Mouse (Mus musculus): Measurements from ENCODE around the gene Slc22a18. TPM values are rescaled to one million over a fixed set of nuclear protein-coding genes. Genes with fewer than 3 reads are reported as not detected.

The Slc22a18 gene
- polyA plus RNA-seq, 1 experiment from 2014 or later, result 8.7 TPM

DNA sequence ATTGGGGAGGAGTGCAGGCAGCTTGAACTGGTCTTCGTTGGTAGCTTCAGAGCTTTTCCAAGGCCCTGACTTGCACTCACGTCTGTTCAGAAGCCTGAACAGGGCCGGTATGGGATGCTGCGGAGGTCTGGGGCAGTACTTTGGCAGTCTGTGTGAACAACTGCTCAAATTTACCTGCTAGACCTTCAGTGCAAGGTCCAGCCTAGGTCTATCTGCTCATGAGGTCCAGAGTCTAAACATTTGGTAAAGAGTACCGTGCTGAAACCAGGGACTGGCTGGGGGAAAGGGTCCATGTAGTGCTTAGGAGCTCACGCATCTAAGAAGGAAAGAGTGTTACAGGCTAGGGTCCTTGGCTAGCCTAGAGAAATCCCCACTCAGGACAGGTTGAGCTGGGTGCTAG, 16.2 kb downstream of the Slc22a18 start:
- Histone ChIP-seq H3K9ac (ENCODE audit: low read length) (no peak overlapping the region), H3K36me3 (ENCODE audit: control insufficient read depth, insufficient read depth, low read length) (no peaks in the 10 kb centered on the region), H3K27me3 (replicated peaks; ENCODE audit: control insufficient read depth, insufficient read depth, low read length) (no peaks in the 10 kb centered on the region), H3K9me3 (ENCODE audit: control insufficient read depth, low read length) (no peaks in the 10 kb centered on the region), H3K4me2 (ENCODE audit: low read length) (no peak overlapping the region), H3K4me3 (ENCODE audit: low read depth, low read length) (no peak overlapping the region), H3K4me1 (replicated peaks; ENCODE audit: control insufficient read depth, insufficient read depth, low read length) (no peaks in the 10 kb centered on the region), H3K27ac (ENCODE audit: low read depth) (no peak overlapping the region)
- ATAC-seq (replicated peaks; ENCODE audit: low FRiP score, low TSS enrichment, low read depth) (no peak), DNase-seq (ENCODE audit: low spot score) (no peak)
- WGBS, result 82% methylated on average over 6 of the region's 6 CpGs

DNA sequence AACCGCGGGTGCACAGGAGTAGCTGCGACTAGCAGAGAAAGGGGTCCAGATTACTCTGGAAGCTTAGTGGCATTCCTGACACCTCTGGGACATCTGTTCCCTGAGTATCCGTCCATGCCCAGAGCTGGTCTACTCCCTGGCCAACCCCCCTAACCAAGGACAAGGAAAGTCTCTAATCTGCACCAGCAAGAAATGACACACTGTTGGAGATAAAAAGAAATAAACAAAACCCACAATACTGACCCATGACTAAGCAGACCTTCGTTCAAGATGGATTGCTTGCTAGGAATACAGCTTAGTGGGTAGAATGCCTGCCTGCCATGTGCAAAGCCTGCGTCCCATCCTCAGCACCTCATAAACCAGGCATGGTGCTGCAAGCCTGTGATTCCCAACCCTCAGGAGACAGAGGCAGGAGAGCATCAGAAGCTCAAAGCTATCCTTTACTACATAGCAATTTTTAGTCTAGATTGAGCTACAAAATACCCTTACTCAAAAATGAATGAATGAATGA, 20.1 kb downstream of the Slc22a18 start:
- H3K4me2 ChIP-seq (ENCODE audit: low read length), result no peak overlapping the region
- WGBS, result 77% methylated on average over 6 of the region's 6 CpGs
- ATAC-seq (replicated peaks; ENCODE audit: low FRiP score, low TSS enrichment, low read depth) (no peak), DNase-seq (ENCODE audit: low spot score) (no peak)
- no peaks in the 10 kb centered on the region for H3K4me1 ChIP-seq (replicated peaks; ENCODE audit: control insufficient read depth, insufficient read depth, low read length)
- no peak overlapping the region for H3K9ac ChIP-seq (ENCODE audit: low read length)
- no peaks in the 10 kb centered on the region for H3K9me3 ChIP-seq (ENCODE audit: control insufficient read depth, low read length)
- H3K4me3 ChIP-seq (ENCODE audit: low read depth, low read length), result no peak overlapping the region
- H3K27me3 ChIP-seq (replicated peaks; ENCODE audit: control insufficient read depth, insufficient read depth, low read length), result no peaks in the 10 kb centered on the region
- no peak overlapping the region for H3K27ac ChIP-seq (ENCODE audit: low read depth)
- no peaks in the 10 kb centered on the region for H3K36me3 ChIP-seq (ENCODE audit: control insufficient read depth, insufficient read depth, low read length)

DNA sequence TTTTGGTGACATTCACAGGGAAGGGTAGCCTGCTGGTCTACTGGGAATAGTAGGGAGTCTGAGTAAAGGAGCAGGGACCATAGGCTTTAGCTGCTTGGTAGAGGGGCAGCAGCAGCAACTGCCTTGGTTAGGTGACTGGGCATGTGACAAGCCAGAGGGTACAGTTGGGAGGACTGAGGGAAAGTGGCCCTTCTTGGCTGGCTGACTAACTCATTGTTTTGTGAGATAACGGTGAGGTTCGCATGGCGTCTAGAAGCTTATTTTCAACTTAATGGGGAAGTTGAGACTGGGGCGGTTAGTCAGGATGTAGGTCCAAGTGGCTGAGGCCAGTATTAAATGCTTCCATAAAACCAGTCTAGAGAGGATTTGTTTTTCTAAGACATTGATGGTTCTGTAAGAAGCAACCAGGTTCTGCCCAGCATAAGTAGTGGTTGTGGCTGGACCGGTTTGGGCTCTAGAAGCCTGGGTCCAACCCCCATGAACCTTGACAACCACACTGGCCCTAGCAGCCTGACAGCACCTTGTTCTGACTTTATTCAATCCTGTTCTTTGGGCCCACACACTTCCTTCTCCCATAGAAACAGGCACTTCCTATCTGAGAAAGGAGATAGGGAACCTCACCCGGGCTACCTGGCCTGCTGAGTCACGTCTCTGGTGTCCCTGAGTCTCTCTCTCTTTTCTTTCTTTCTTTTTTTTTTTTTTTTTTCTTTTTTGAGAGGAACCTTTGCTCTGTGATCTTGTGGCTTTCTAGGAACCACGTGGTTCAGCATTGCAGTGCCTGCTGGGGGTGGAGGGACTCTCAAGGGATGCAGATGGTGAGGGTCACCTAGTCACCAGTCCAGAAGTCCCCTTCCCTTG, 21.8 kb downstream of the Slc22a18 start:
- Histone ChIP-seq H3K27ac (ENCODE audit: low read depth) (no peak overlapping the region), H3K4me1 (replicated peaks; ENCODE audit: control insufficient read depth, insufficient read depth, low read length) (no peaks in the 10 kb centered on the region), H3K4me2 (ENCODE audit: low read length) (no peak overlapping the region), H3K36me3 (ENCODE audit: control insufficient read depth, insufficient read depth, low read length) (no peaks in the 10 kb centered on the region), H3K4me3 (ENCODE audit: low read depth, low read length) (no peak overlapping the region), H3K9me3 (ENCODE audit: control insufficient read depth, low read length) (no peaks in the 10 kb centered on the region), H3K27me3 (replicated peaks; ENCODE audit: control insufficient read depth, insufficient read depth, low read length) (peaks cover 4% of the 10 kb centered on the region), H3K9ac (ENCODE audit: low read length) (no peak overlapping the region)
- DNase-seq (ENCODE audit: low spot score) (no peak), ATAC-seq (replicated peaks; ENCODE audit: low FRiP score, low TSS enrichment, low read depth) (no peak)
- WGBS, result 71% methylated on average over 8 of the region's 8 CpGs

DNA sequence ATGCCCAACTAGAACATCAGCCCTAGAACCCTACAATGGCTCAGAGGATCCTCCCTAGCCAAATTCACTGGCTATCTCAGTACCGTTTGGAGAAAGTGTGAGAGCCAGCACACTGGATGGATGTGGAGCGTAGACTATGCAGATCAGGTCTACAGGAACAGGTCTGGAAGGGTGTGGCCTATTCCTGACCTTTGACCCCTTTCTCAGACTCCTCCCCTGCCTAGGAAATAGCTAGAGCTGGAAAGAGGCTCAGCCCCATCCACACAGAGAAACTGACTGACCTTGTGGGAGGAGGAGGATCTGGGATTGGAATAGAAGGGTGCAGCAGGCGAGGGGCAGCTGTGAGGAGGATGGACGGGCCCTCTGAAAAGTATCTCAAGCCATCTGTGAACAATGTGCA, 25.0 kb downstream of the Slc22a18 start:
- H3K9ac ChIP-seq (ENCODE audit: low read length), result no peak overlapping the region
- no peaks in the 10 kb centered on the region for H3K36me3 ChIP-seq (ENCODE audit: control insufficient read depth, insufficient read depth, low read length)
- no peak overlapping the region for H3K4me2 ChIP-seq (ENCODE audit: low read length)
- no peaks in the 10 kb centered on the region for H3K9me3 ChIP-seq (ENCODE audit: control insufficient read depth, low read length)
- no peak overlapping the region for H3K27ac ChIP-seq (ENCODE audit: low read depth)
- no peak overlapping the region for H3K4me3 ChIP-seq (ENCODE audit: low read depth, low read length)
- peaks cover 33% of the 10 kb centered on the region for H3K27me3 ChIP-seq (replicated peaks; ENCODE audit: control insufficient read depth, insufficient read depth, low read length)
- ATAC-seq (replicated peaks; ENCODE audit: low FRiP score, low TSS enrichment, low read depth), result no peak
- WGBS, result 89% methylated on average over 4 of the region's 4 CpGs
- DNase-seq (ENCODE audit: low spot score), result no peak
- peaks cover 5% of the 10 kb centered on the region for H3K4me1 ChIP-seq (replicated peaks; ENCODE audit: control insufficient read depth, insufficient read depth, low read length)

DNA sequence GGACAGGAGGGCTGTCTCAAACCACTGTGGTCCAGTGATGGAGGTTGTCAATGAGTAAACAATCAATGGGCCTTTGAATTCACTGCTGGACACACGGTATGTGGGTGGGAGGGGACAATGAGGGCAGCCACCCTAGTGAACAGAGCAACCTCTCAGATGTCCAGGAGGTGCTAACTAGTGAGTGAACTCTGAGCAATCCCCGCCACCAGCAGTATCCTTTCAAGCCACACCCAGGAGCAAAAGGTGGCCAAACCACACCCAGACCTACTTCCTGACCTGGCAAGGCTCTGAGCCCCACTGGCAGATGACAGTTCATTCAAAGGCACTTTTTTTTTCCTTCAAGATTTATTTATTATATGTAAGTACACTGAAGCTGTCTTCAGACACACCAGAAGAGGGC, 27.4 kb downstream of the Slc22a18 start:
- Histone ChIP-seq H3K27me3 (replicated peaks; ENCODE audit: control insufficient read depth, insufficient read depth, low read length) (peaks cover 46% of the 10 kb centered on the region), H3K4me1 (replicated peaks; ENCODE audit: control insufficient read depth, insufficient read depth, low read length) (peaks cover 5% of the 10 kb centered on the region), H3K9me3 (ENCODE audit: control insufficient read depth, low read length) (no peaks in the 10 kb centered on the region), H3K4me2 (ENCODE audit: low read length) (no peak overlapping the region), H3K36me3 (ENCODE audit: control insufficient read depth, insufficient read depth, low read length) (no peaks in the 10 kb centered on the region), H3K27ac (ENCODE audit: low read depth) (no peak overlapping the region), H3K9ac (ENCODE audit: low read length) (no peak overlapping the region), H3K4me3 (ENCODE audit: low read depth, low read length) (no peak overlapping the region)
- DNase-seq (ENCODE audit: low spot score) (no peak), ATAC-seq (replicated peaks; ENCODE audit: low FRiP score, low TSS enrichment, low read depth) (no peak)
- 37% methylated on average over 2 of the region's 2 CpGs for WGBS

DNA sequence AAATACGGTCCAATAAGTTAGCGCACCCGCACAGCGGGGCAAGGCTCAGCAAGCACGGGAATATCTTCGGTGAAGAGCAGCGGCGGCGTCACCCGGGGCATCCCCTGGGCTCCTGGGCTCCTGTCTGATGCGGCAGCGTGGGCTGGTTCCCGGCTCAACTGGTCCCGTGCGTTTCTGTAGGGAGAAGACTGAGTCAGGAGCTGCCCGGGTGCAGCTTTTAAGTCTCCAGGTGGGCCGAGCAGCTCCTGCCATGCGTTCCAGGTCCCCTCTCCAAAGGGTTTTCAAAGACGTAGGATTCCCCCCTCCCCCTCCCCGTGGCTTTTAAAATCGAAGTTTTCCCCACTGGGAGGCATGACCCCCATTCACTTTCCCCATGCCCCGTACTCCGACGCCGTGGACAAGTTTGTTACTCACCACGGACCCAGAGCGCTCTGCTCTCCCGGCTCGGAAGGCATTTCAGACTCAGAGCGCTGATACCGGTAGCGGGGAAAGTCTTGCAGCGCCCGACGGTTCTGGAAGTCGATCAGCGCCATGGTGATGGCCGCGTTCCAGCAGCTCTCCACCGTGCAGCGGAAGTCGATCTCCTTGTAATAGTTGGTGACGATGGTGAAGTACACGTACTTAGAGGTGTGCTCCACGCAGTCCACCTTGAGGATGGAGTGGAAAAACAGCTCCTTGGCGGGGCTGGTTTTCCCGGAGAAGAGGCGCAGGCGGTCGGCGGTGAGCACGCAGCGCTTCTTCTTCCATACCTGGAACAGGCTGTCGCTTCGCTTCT, 28.3 kb downstream of the Slc22a18 start:
- Histone ChIP-seq H3K27ac (ENCODE audit: low read depth) (no peak overlapping the region), H3K9me3 (ENCODE audit: control insufficient read depth, low read length) (no peaks in the 10 kb centered on the region), H3K9ac (ENCODE audit: low read length) (peak overlapping the region; percentile 27; the same call in 1 of the 2 replicates), H3K4me3 (ENCODE audit: low read depth, low read length) (peak overlapping the region; percentile 40), H3K4me2 (ENCODE audit: low read length) (peak overlapping the region; percentile 80), H3K36me3 (ENCODE audit: control insufficient read depth, insufficient read depth, low read length) (no peaks in the 10 kb centered on the region), H3K4me1 (replicated peaks; ENCODE audit: control insufficient read depth, insufficient read depth, low read length) (peaks cover 5% of the 10 kb centered on the region), H3K27me3 (replicated peaks; ENCODE audit: control insufficient read depth, insufficient read depth, low read length) (peaks cover 46% of the 10 kb centered on the region)
- peak; percentile 81 for DNase-seq (ENCODE audit: low spot score)
- ATAC-seq (replicated peaks; ENCODE audit: low FRiP score, low TSS enrichment, low read depth), result no peak; the same call in 1 of the 2 replicates
- 2% methylated on average over 55 of the region's 55 CpGs for WGBS

DNA sequence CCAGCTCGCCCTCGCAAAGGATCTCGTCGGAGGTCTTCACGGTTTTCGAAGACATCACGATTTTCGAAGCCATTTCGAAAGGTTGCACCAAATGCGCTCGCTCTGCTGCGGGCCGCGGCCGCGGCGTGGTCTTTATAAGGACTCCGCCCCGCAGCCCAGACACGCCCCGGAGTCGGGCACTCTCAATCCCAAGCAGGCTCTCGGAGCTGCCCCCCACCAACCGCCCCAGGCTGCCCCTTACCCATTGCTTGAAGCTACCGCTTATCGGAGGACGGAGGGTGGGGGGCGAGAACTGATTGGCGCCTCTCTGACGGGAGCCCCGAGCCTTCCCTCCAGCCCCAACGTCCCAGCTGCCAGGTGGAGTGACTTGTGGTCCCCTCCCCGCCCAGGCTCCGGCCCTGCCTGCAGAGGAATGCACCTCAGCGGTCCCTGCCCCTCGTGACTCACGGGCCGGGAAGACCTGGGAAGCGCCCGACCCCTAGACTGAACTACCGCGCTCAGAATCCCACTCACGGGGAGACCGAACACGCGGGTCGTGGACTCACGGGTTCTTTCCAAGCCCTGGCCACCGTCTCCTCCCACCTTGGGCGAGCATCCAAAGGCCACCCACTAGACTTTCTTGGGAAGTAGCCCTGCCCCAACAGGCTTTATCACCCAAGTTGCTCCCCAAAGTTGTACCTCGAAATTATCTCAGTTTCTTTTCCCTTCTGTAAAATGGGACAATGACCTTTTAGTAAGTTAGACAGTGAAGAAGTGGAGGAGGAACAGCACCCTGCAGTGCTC, 29.1 kb downstream of the Slc22a18 start, which contains the start of gene Phlda2:
Gene Phlda2, minus strand, starts transcription at position 733 of the 783 bp plus-strand sequence.
- peak within 1 kb of the TSS; percentile 27 for H3K9ac ChIP-seq (ENCODE audit: low read length)
- no peaks in the 10 kb centered on the region for H3K9me3 ChIP-seq (ENCODE audit: control insufficient read depth, low read length)
- ATAC-seq (replicated peaks; ENCODE audit: low FRiP score, low TSS enrichment, low read depth), result peak; percentile 44; the same call in 1 of the 2 replicates
- no peaks in the 10 kb centered on the region for H3K36me3 ChIP-seq (ENCODE audit: control insufficient read depth, insufficient read depth, low read length)
- DNase-seq (ENCODE audit: low spot score), result peak; percentile 75
- H3K4me3 ChIP-seq (ENCODE audit: low read depth, low read length), result peak within 1 kb of the TSS; percentile 40
- WGBS, result 3% methylated on average over 49 of the region's 51 CpGs
- no peak within 1 kb of the TSS for H3K27ac ChIP-seq (ENCODE audit: low read depth)
- H3K4me1 ChIP-seq (replicated peaks; ENCODE audit: control insufficient read depth, insufficient read depth, low read length), result peaks cover 5% of the 10 kb centered on the region
- peak within 1 kb of the TSS; percentile 80 for H3K4me2 ChIP-seq (ENCODE audit: low read length)
- peaks cover 46% of the 10 kb centered on the region for H3K27me3 ChIP-seq (replicated peaks; ENCODE audit: control insufficient read depth, insufficient read depth, low read length)

DNA sequence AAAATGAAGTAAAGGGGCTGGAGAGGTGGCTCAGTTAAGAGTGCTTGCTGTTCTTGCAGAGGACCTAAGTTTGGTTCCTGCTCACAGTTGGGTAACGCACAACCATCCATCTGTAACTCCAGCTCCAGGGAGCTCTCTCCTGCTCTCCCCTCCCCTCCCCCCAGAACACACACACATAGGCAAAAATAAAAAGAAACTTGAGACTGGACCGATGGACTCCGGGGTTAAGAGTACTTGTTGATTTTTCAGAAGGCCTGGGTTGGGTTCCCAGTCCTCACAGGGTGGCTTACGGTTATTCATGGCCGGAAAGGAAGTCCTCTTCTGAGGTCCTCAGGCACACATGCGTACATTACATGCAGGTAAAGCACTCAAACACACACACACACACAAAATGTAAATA, 30.4 kb downstream of the Slc22a18 start:
- 87% methylated on average over 6 of the region's 6 CpGs for WGBS
- no peak for DNase-seq (ENCODE audit: low spot score)
- peaks cover 5% of the 10 kb centered on the region for H3K4me1 ChIP-seq (replicated peaks; ENCODE audit: control insufficient read depth, insufficient read depth, low read length)

More for the DNA sequence above, 30.4 kb downstream of the Slc22a18 start:
- Histone ChIP-seq H3K9me3 (ENCODE audit: control insufficient read depth, low read length) (no peaks in the 10 kb centered on the region), H3K27ac (ENCODE audit: low read depth) (no peak overlapping the region), H3K4me3 (ENCODE audit: low read depth, low read length) (no peak overlapping the region), H3K27me3 (replicated peaks; ENCODE audit: control insufficient read depth, insufficient read depth, low read length) (peaks cover 46% of the 10 kb centered on the region), H3K4me2 (ENCODE audit: low read length) (no peak overlapping the region), H3K36me3 (ENCODE audit: control insufficient read depth, insufficient read depth, low read length) (no peaks in the 10 kb centered on the region), H3K9ac (ENCODE audit: low read length) (no peak overlapping the region)
- ATAC-seq (replicated peaks; ENCODE audit: low FRiP score, low TSS enrichment, low read depth), result no peak
